Mouse (Mus musculus) heart, embryonic 11.5 days (tissue): ENCODE measurements around the gene Car10. TPM values are rescaled to one million over a fixed set of nuclear protein-coding genes. Genes with fewer than 3 reads are reported as not detected.

ENCODE experiments used
- ATAC-seq: fragments of 200-750 bp; cut with Nextera tagmentation; replicated peaks from 2 replicates; pipeline ENCODE4 v1.8.0; 2017; ENCODE audit warnings: moderate library complexity; ENCODE audit not compliant: insufficient number of reproducible peaks, low FRiP score, low TSS enrichment
- H3K27ac ChIP-seq: fragments of 300-500 bp; sonication (generic); 2 replicates; pipeline ENCODE4 v1.5.1; 2014; ENCODE audit warnings: mild to moderate bottlenecking, low read depth, low read length
- H3K27me3 ChIP-seq: fragments of 300-500 bp; sonication (generic); 2 replicates; pipeline ENCODE4 v1.6.1; 2014; ENCODE audit warnings: mild to moderate bottlenecking, low read length, mixed read lengths; ENCODE audit not compliant: control insufficient read depth, insufficient read depth
- H3K36me3 ChIP-seq: fragments of 300-500 bp; sonication (generic); 2 replicates; pipeline ENCODE4 v1.6.1; 2014; ENCODE audit warnings: mild to moderate bottlenecking, low read length, moderate library complexity, mixed read lengths; ENCODE audit not compliant: control insufficient read depth, insufficient read depth
- H3K4me1 ChIP-seq: fragments of 300-500 bp; sonication (generic); 2 replicates; pipeline ENCODE4 v1.6.1; 2014; ENCODE audit warnings: low read length; ENCODE audit not compliant: control insufficient read depth, insufficient read depth
- H3K4me2 ChIP-seq: fragments of 300-500 bp; sonication (generic); 2 replicates; pipeline ENCODE4 v1.6.1; 2014; ENCODE audit warnings: mild to moderate bottlenecking, moderate library complexity
- H3K4me3 ChIP-seq: fragments of 300-500 bp; sonication (generic); 2 replicates; pipeline ENCODE4 v1.5.1; 2014; ENCODE audit warnings: low read depth, low read length
- H3K9ac ChIP-seq: fragments of 300-500 bp; sonication (generic); 2 replicates; pipeline ENCODE4 v1.6.1; 2014; ENCODE audit warnings: mild to moderate bottlenecking, low read depth, low read length, moderate library complexity
- H3K9me3 ChIP-seq: fragments of 300-500 bp; sonication (generic); replicated peaks from 2 replicates; pipeline ENCODE4 v1.6.1; 2016; ENCODE audit warnings: low read length; ENCODE audit not compliant: control insufficient read depth
- WGBS: fragments of 180-500 bp; shearing (Covaris S2); extraction: QIAGEN DNeasy Blood & Tissue Kit; methylation state at CpG from one replicate; pipeline ENCODE4 v1.1.7; 2014; ENCODE audit not compliant: insufficient replicate concordance; 5-methylcytosine and 5-hydroxymethylcytosine counted together
- polyA plus RNA-seq: library from polyadenylated mRNA; unstranded; fragments of >200 nt; fragmentation: Nextera tagmentation; extraction: Ambion mirVana; gene quantifications from 2 replicates; pipeline ENCODE4 v1.2.1, GENCODE M21; 2014

Car10 gene
- polyA plus RNA-seq, 1 experiment from 2014 or later: 0.44 TPM

- Histone ChIP-seq H3K9me3 (no peaks in the 10 kb centered on the region), H3K4me2 (no peak overlapping the region), H3K4me1 (peaks cover 4% of the 10 kb centered on the region), H3K9ac (no peak overlapping the region), H3K4me3 (no peak overlapping the region), H3K27ac (no peak overlapping the region), H3K27me3 (no peaks in the 10 kb centered on the region), H3K36me3 (no peaks in the 10 kb centered on the region)
- no peak for ATAC-seq
- WGBS: 61% methylated on average over 4 of the region's 4 CpGs
Observed at GRCm38 (mm10) chr11:93643006-93643405, 545.2 kb downstream of the Car10 start.

- Histone ChIP-seq H3K36me3 (no peaks in the 10 kb centered on the region), H3K9ac (no peak overlapping the region), H3K9me3 (no peaks in the 10 kb centered on the region), H3K27ac (no peak overlapping the region), H3K27me3 (no peaks in the 10 kb centered on the region), H3K4me1 (peaks cover 4% of the 10 kb centered on the region), H3K4me3 (no peak overlapping the region), H3K4me2 (no peak overlapping the region)
- 82% methylated on average over 9 of the region's 9 CpGs for WGBS
- ATAC-seq: no peak
Observed at GRCm38 (mm10) chr11:93643436-93643835, 545.6 kb downstream of the Car10 start.

GRCm38 (mm10) chr11:93646216-93646615 is 548.4 kb downstream of the Car10 start:
- no peak for ATAC-seq
- Histone ChIP-seq H3K27ac (no peak overlapping the region), H3K9ac (no peak overlapping the region), H3K4me3 (no peak overlapping the region), H3K4me2 (no peak overlapping the region), H3K27me3 (no peaks in the 10 kb centered on the region), H3K9me3 (no peaks in the 10 kb centered on the region), H3K36me3 (no peaks in the 10 kb centered on the region), H3K4me1 (no peaks in the 10 kb centered on the region; the same call in 1 of the 2 replicates)
- WGBS: 85% methylated on average over 3 of the region's 3 CpGs
